Mouse (Mus musculus): Measurements from ENCODE around the gene Ppp2r5d. TPM values are rescaled to one million over a fixed set of nuclear protein-coding genes. Genes with fewer than 3 reads are reported as not detected.

The Ppp2r5d gene
- polyA plus RNA-seq, 1 experiment: 137 TPM

- Histone ChIP-seq H3K27ac (ENCODE audit: insufficient read depth, low read length) (no peak overlapping the region), H3K4me3 (replicated peaks; ENCODE audit: insufficient read depth, low read depth, low read length) (no peak overlapping the region), H3K4me1 (ENCODE audit: control insufficient read depth, insufficient read depth, low read length) (no peaks in the 10 kb centered on the region; the same call in 1 of the 2 replicates), H3K27me3 (ENCODE audit: control insufficient read depth, insufficient read depth, low read length) (no peaks in the 10 kb centered on the region)
- WGBS: 83% methylated on average over 9 of the region's 9 CpGs
- TF ChIP-seq POLR2A (IDR thresholded peaks at IDR 0.05; ENCODE audit: borderline replicate concordance, insufficient read depth, low read length) (no peak), CTCF (IDR thresholded peaks at IDR 0.05; ENCODE audit: borderline replicate concordance, insufficient read depth, low read depth, low read length) (no peak)
- no peak for DNase-seq
These were observed 8.9 kb upstream of the Ppp2r5d start for GRCm38 (mm10) chr17:46713849-46714248.

- H3K27me3 ChIP-seq (ENCODE audit: control insufficient read depth, insufficient read depth, low read length): no peaks in the 10 kb centered on the region
- no peak for DNase-seq
- H3K27ac ChIP-seq (ENCODE audit: insufficient read depth, low read length): no peak overlapping the region
- H3K4me1 ChIP-seq (ENCODE audit: control insufficient read depth, insufficient read depth, low read length): no peaks in the 10 kb centered on the region; the same call in 1 of the 2 replicates
- TF ChIP-seq CTCF (IDR thresholded peaks at IDR 0.05; ENCODE audit: borderline replicate concordance, insufficient read depth, low read depth, low read length) (no peak), POLR2A (IDR thresholded peaks at IDR 0.05; ENCODE audit: borderline replicate concordance, insufficient read depth, low read length) (no peak)
- WGBS: 59% methylated on average over 7 of the region's 7 CpGs
- H3K4me3 ChIP-seq (replicated peaks; ENCODE audit: insufficient read depth, low read depth, low read length): peak overlapping the region; percentile 31
These were observed 7.5 kb upstream of the Ppp2r5d start for GRCm38 (mm10) chr17:46712442-46712841.

GRCm38 (mm10) chr17:46711612-46712271 lies 6.8 kb upstream of the Ppp2r5d start:
- under 1% methylated on average over 76 of the region's 76 CpGs for WGBS
- no peak for TF ChIP-seq POLR2A (IDR thresholded peaks at IDR 0.05; ENCODE audit: borderline replicate concordance, insufficient read depth, low read length)
- TF ChIP-seq CTCF (IDR thresholded peaks at IDR 0.05; ENCODE audit: borderline replicate concordance, insufficient read depth, low read depth, low read length): no peak
- H3K27ac ChIP-seq (ENCODE audit: insufficient read depth, low read length): 0 out of 2 replicates have a peak overlapping the region, but pooled peaks have one; percentile 56
- no peaks in the 10 kb centered on the region; the same call in 1 of the 2 replicates for H3K4me1 ChIP-seq (ENCODE audit: control insufficient read depth, insufficient read depth, low read length)
- H3K27me3 ChIP-seq (ENCODE audit: control insufficient read depth, insufficient read depth, low read length): no peaks in the 10 kb centered on the region
- peak; percentile 41 to 54 for DNase-seq
- peak overlapping the region; percentile 71 for H3K4me3 ChIP-seq (replicated peaks; ENCODE audit: insufficient read depth, low read depth, low read length)

GRCm38 (mm10) chr17:46710959-46711597 lies 6.2 kb upstream of the Ppp2r5d start, which contains the start of gene Pex6:
Gene Pex6, plus strand, starts transcription at chr17:46711463.
- 7% methylated on average over 36 of the region's 36 CpGs for WGBS
- Histone ChIP-seq H3K27ac (ENCODE audit: insufficient read depth, low read length) (peak within 1 kb of the TSS; percentile 61; the same call in 1 of the 2 replicates), H3K4me3 (replicated peaks; ENCODE audit: insufficient read depth, low read depth, low read length) (peak within 1 kb of the TSS; percentile 71), H3K27me3 (ENCODE audit: control insufficient read depth, insufficient read depth, low read length) (no peaks in the 10 kb centered on the region), H3K4me1 (ENCODE audit: control insufficient read depth, insufficient read depth, low read length) (no peaks in the 10 kb centered on the region; the same call in 1 of the 2 replicates)
- TF ChIP-seq POLR2A (IDR thresholded peaks at IDR 0.05; ENCODE audit: borderline replicate concordance, insufficient read depth, low read length) (peak; percentile 70; the same call in 1 of the 2 replicates), CTCF (IDR thresholded peaks at IDR 0.05; ENCODE audit: borderline replicate concordance, insufficient read depth, low read depth, low read length) (no peak)
- DNase-seq: peak; percentile 91 to 93

- TF ChIP-seq CTCF (IDR thresholded peaks at IDR 0.05; ENCODE audit: borderline replicate concordance, insufficient read depth, low read depth, low read length) (no peak), POLR2A (IDR thresholded peaks at IDR 0.05; ENCODE audit: borderline replicate concordance, insufficient read depth, low read length) (no peak)
- Histone ChIP-seq H3K4me3 (replicated peaks; ENCODE audit: insufficient read depth, low read depth, low read length) (no peak overlapping the region), H3K27me3 (ENCODE audit: control insufficient read depth, insufficient read depth, low read length) (no peaks in the 10 kb centered on the region), H3K4me1 (ENCODE audit: control insufficient read depth, insufficient read depth, low read length) (peaks cover 19% of the 10 kb centered on the region), H3K27ac (ENCODE audit: insufficient read depth, low read length) (no peak overlapping the region)
- 83% methylated on average over 14 of the region's 14 CpGs for WGBS
- no peak for DNase-seq
These were observed 1.6 kb upstream of the Ppp2r5d start for GRCm38 (mm10) chr17:46706375-46707089.

GRCm38 (mm10) chr17:46703971-46704886 lies 682 bp downstream of the Ppp2r5d start:
- Histone ChIP-seq H3K4me3 (replicated peaks; ENCODE audit: insufficient read depth, low read depth, low read length) (peak overlapping the region; percentile 71), H3K27me3 (ENCODE audit: control insufficient read depth, insufficient read depth, low read length) (no peaks in the 10 kb centered on the region), H3K4me1 (ENCODE audit: control insufficient read depth, insufficient read depth, low read length) (peaks cover 40% of the 10 kb centered on the region), H3K27ac (ENCODE audit: insufficient read depth, low read length) (peak overlapping the region; percentile 60)
- peak in 1 of 2 experiments; percentile 41 for DNase-seq
- TF ChIP-seq POLR2A (IDR thresholded peaks at IDR 0.05; ENCODE audit: borderline replicate concordance, insufficient read depth, low read length) (no peak), CTCF (IDR thresholded peaks at IDR 0.05; ENCODE audit: borderline replicate concordance, insufficient read depth, low read depth, low read length) (no peak)
- WGBS: 4% methylated on average over 41 of the region's 41 CpGs

- no peak for TF ChIP-seq POLR2A (IDR thresholded peaks at IDR 0.05; ENCODE audit: borderline replicate concordance, insufficient read depth, low read length)
- TF ChIP-seq CTCF (IDR thresholded peaks at IDR 0.05; ENCODE audit: borderline replicate concordance, insufficient read depth, low read depth, low read length): no peak
- peak overlapping the region; percentile 20 for H3K4me3 ChIP-seq (replicated peaks; ENCODE audit: insufficient read depth, low read depth, low read length)
- no peaks in the 10 kb centered on the region for H3K27me3 ChIP-seq (ENCODE audit: control insufficient read depth, insufficient read depth, low read length)
- DNase-seq: no peak
- no peak overlapping the region for H3K27ac ChIP-seq (ENCODE audit: insufficient read depth, low read length)
- 76% methylated on average over 5 of the region's 5 CpGs for WGBS
- H3K4me1 ChIP-seq (ENCODE audit: control insufficient read depth, insufficient read depth, low read length): peaks cover 40% of the 10 kb centered on the region
These were observed 2.4 kb downstream of the Ppp2r5d start for GRCm38 (mm10) chr17:46702506-46702905.
